Mouse (Mus musculus): Measurements from ENCODE around the gene D230025D16Rik.

GRCm38 (mm10) chr8:105295256-105295655 lies 70.3 kb downstream of the D230025D16Rik start:
- TF ChIP-seq CTCF (IDR thresholded peaks at IDR 0.05; ENCODE audit: low read depth) = no peak
- no peak for TF ChIP-seq EP300 (optimal IDR thresholded peaks at IDR 0.05)

Data from stomach, postnatal 0 days (tissue).